Mouse (Mus musculus) right cerebral cortex, adult 2 months (tissue): ENCODE measurements around the gene Hist1h1c.
"Not testable (repeated sequence)": the region's sequence is repeated elsewhere in the genome, so short reads cannot be mapped to it uniquely, and the experiment has no call there.

ENCODE experiments used
- DNase-seq, 2 experiments: peaks; one replicate each; pipeline ENCODE4 v3.0.0; 2021 to 2022; ENCODE audit warnings: low spot score in 2 of 2

The Hist1h1c gene

DNA sequence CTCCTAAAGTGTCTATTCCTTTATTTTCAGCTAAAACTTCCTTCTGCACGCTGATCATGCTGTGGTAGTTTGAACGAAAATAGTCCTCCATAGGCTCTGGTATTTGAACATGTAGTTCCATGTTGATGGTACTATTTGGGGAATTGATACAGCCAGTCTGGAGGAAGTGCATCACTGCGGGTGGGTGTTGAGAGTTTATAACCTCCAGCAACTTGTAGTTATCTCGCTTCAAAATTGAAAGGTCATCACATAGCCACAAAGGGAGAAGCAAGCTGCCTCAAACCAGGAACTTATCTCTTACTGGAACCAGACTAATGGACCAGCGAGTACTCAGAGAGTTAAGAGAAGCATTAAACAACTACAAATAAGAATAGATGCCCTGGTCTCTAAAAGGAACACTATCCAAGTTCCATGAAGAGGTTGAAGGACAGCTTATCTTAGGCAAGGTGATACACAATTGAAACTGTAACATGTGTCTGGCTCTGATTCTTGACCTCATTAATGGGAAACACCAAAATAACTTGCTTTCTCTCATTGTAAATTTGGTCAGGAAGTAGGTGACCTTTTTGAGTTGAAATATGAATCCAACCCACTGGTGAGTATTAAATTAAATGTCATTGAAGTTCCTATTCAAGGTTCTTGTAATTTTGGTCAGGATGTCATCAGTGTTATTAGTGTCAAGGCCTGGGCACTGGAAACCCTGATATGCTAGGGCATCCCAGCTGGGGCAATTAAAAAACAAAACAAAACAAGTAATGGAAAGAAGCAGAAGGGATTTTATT, 22.2 kb upstream of the Hist1h1c start:
- no peak for DNase-seq

DNA sequence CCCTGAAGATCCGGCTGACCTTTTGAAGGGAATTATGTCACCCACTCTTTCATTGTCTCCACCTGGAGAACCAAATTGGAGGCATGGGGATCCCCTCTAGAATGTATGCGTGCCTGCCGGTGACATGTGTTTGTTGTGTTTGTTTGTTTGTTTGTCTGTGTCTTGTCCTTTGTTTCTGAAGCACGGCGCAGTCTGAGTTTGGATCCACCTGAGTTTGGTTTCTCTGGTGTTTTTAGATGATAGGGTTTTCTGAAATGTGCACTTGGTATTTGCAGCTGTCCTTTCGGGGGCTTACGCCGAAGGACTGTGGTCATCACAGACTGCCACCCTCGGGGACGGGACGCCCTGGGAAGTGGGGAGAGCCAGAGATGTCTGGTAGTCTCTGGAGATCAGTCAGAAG, 21.4 kb upstream of the Hist1h1c start:
- DNase-seq = no peak

GRCm38 (mm10) chr13:23717593-23718245, 20.9 kb upstream of the Hist1h1c start:
- not testable (repeated sequence) for DNase-seq

- no peak for DNase-seq
These were observed 14.4 kb upstream of the Hist1h1c start for GRCm38 (mm10) chr13:23724239-23724638.

DNA sequence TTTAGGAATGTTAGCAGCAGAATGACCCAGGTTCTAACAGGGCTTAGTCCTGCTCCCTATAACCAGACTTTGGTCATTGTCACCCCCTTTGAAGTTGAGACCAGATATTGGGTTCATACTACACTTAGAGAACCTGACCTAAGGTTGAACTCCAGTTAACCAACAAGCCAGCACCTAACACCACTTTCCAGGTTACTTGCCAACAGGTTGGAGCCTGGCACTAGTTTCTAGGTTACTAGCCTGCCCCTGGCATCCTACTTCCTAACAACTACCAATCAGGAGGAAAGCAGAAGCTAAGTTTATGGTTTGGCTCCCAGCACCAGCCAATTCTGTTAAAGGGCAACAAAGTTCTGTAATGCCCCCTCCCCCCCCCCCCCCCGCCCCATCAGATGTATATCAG, 13.4 kb upstream of the Hist1h1c start:
- DNase-seq = no peak

GRCm38 (mm10) chr13:23728472-23729191, 10.0 kb upstream of the Hist1h1c start:
- DNase-seq = no peak

GRCm38 (mm10) chr13:23729192-23729525, 9.4 kb upstream of the Hist1h1c start:
- no peak for DNase-seq

- DNase-seq = no peak
These were observed 8.9 kb upstream of the Hist1h1c start for GRCm38 (mm10) chr13:23729706-23730105.

DNA sequence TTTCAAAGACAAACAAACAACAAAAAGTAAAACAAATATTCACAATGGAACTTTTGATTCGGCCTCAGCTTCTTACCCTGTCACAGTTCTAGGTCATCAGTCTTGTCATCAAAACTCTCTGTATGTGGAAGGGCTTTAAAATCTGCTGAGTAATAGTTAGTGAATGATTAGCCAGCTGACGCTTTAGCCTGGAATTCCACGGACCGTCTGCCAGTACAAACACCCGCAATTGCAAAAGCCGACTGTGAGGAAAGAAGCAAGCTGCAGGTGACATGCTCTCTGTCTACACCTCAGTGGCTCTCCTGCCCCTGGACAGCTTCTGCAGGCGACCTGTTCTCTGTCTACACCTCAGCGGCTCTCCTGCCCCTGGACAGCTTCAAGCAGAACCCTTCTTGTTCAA, 8.1 kb upstream of the Hist1h1c start:
- DNase-seq = no peak

DNA sequence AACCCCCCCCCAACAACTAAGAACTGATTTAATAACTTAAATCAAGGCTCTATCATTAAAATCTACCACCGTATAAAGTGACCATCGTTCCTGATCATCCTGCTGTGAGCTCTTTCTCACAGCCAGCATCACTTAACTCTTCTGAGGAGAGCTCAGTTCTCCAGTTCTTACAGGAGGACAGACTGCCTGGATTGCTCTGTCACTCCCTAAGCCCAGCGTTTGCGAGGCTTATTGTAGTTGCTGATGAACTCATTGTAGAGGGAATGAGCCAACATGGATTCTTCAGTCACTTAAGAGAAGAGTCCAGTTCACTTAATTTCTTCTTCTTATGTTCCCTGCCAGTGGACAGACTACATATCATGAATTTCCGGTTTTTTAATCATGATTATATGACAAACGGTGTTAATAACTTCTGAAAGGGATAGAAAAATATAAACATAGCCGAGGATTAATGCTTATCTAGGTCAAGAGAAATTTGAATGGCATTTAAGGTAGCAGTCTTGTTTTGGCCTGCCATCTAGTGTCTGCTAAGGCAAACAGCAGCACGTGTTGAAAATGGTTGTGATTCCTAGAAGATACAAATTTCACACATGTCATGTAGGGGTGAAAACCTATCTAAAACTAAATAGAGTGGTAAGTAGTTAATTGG, 6.3 kb upstream of the Hist1h1c start:
- DNase-seq = peak; percentile 36 to 57

- no peak for DNase-seq
These were observed 1.5 kb upstream of the Hist1h1c start for GRCm38 (mm10) chr13:23737091-23737490.

DNA sequence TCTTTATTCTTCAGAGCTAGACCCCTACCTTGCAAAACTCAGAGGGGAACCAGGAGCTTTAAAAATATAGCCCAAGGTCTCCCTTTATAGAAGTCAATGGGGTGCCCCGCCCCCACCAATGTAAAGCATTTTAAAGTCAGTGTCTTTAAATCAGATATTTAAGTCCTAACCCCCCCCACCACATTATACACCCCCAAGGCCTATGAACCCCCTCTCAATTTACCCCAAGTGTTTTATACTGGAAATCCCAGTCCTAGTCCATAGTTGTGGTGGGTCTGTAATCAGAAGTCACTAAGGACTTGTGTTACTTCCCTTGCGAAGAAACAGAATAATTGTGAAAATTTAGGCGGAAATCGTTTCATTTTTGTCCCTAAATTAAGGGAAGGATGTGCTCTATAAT, 567 bp upstream of the Hist1h1c start:
- DNase-seq = no peak

GRCm38 (mm10) chr13:23739069-23739921, 687 bp downstream of the Hist1h1c start:
- peak; percentile 95 to 96 for DNase-seq

DNA sequence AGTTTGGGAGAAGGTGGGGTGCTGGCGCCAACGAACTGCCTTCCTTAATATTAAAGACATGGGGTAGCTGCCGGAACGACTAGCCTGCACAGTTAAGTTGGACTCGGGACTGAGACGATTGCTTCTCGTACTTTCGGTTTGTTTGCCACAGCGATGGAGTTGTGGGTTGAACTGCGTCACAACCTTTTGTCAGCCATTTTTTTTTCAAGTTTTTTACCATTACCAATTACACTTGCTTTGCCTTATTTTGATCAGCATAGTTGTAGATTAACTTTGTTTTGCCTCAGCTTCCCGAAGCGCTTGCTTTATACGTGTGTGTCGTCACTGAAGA, 1.3 kb downstream of the Hist1h1c start:
- no peak for DNase-seq

DNA sequence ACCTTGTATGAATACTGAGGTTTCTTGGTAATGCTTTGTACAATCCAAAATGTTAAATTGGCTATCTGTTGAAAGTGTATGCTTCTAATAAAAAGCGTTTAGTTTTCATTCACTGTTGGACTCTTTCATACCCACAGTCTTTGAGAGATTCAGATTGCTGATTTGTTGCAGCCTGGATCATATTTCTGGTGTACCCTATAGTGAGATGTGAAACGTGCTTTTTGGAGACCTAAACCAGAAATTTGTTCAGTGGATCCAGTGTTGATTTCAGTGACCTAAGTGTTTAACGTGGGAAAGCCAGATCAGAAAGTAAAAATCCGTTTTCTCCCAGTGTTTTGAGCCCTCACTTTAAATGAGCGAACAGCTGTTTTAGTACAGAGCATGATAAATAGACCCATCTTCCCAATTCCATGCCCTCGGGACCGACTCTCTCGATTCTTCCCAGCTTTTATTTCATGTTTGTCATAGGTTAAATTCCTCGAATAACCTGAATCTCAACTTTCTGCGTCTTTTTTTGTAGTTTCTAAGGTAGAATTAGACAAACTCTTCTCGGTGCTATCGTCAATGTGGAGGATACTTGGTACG, 1.7 kb downstream of the Hist1h1c start:
- no peak for DNase-seq

DNA sequence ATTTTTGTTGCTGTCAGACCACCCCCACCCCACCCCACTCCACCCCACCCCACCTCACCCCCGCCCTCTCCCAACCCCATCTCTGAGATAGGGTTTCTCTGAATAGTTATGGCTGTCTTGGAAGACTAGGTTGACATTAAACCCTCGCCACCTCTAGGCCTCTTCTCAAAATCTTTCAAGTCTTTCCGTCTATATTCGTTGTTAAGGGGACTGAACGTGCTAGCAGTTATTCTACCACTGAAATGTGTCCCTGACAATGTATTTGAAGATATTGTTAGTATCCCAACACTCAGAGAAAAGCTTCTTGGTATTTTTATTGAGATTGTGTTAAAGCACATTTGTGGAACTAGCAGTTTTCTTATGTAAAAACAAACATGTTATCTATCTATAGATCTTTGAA, 2.3 kb downstream of the Hist1h1c start:
- no peak for DNase-seq

DNA sequence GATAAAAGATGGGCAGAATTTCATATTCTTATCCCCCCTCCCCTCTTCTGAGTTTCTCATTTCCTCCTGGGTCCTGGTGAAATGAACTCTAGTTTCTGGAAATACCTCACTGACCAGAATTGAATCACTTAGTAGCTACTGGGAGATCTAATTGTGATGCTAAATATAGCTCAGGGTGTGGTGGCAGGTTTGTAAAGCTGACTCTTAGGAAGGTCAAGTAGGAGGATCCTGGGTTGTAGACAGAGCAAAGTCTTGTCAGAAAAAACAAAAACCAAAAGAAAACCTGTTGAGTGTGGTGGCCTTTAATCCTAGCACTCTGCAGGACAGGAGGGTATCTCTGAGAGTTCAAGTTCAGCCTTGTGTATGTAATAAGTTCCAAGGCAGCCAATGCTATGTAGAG, 3.4 kb downstream of the Hist1h1c start:
- no peak for DNase-seq

DNA sequence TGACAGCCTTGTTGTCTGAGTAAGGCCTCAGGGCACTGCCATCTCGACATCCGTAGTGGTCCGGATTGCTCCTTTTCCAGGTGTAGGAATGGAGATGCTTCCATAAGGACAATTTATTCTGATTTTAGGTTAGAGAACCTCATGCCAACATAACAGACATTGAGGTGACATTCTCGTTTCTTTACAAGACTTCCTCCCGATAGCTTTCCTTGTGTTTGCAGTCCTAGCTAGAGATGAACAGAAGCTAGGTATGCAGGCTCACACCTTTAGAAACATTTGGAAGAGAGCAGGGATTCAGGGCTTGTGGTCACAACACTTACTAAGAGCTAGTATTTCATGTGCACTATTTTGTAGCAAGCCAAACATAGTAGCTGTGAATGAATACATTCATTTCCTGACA, 4.6 kb downstream of the Hist1h1c start:
- no peak for DNase-seq

DNA sequence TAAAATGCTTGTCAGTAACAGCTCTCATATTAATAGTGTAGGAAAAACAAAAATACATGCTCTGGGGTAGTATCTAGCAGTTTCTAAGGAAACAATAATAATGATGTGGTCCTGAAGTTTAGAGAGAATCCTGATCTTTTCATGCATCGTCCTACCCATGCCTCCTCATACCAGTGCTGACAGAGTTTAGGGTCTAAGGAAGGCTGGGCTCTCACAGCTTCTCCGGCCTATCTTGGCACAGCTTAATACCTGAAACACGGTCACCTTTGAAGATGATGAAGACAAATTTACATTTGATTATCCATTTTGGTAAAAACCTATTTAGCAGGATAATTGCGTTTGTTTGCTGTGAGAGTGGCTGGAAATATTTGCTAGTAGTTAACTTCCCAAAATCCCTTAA, 5.4 kb downstream of the Hist1h1c start:
- DNase-seq = no peak

DNA sequence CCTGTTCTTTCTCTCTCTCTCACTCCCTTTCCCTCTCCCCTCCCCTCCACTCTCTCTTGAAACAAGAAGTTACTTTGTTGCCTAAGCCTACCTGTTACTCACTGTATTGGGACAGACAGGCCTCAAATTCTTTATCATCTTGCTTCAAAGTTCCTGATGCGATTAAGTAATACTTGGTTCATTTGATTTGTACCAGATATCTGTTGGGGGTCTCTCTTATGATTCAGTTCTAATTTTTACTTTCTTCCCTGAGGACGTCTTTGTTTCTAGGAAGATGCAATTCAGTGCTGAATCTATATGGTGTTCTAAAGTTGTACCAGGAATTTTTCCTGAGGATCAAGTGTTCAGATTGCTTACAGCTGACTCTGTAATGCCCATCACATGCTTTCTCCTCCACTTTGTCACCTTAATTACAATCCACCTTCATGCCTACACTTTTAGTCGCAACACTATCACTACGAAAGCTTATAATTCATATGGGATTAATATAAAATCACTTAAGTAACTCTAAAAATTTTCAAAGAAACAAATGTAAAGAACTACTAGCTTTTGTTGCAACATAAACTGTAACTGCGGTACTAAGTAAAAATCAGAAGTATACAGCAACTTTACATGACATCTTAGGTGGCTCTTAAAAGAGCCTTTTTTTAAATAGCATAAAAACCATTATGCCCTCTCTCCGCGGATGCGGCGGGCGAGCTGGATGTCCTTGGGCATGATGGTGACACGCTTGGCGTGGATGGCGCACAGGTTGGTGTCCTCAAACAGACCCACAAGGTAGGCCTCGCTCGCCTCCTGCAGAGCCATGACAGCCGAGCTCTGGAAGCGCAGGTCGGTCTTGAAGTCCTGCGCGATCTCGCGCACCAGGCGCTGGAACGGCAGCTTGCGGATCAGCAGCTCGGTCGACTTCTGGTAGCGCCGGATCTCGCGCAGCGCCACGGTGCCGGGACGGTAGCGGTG, 6.1 kb downstream of the Hist1h1c start:
- no peak for DNase-seq
